In the genomic region with DNA sequence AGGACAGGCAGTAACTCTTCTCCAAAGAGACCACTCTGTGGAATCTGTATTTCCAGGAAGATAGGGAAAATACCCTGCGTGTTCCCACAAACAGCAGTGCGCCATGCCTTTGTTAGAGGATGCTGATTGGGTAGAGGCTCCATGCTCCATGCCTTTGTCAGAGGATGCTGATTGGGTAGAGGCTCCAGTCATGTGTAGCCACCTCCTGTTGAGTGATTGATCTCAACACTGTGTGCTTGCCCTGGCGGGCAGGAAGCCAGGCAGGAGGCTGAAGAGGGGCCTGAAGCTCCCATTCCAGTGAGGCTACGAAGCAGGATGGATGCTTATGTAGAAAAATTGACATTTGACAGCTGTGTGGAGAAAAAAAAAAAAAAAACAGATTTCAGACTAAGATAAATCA, we compare ENCODE assay signal across 20 mouse cellular contexts.
DNase-seq lines count a peak whose midpoint lies in the region; ATAC-seq lines count a peak whose summit lies in the region.
"Had no signal": no experiment of that assay in that cellular context is flagged by ENCODE, and none has a peak within 500 bp of the region (broad histone marks: within the 10 kb centered on the region; RNA-seq: fewer than 3 reads in every experiment).

No protein-coding gene starts in this region.

- DNase-seq in midbrain, embryonic 10.5 days (ENCODE audit: low spot score), result no peak
- DNase-seq in forebrain, embryonic 10.5 days (ENCODE audit: extremely low spot score, low spot score), result no peak
- DNase-seq in hindbrain, embryonic 11.5 days (ENCODE audit: low spot score), result no peak
- no peak for DNase-seq in MN1 (ENCODE audit: low spot score)
- DNase-seq in adrenal gland, adult 8-10 months, result no peak
- DNase-seq: adrenal gland, postnatal 10 days; cerebellum, adult 8-10 months; gastrocnemius, adult 2 months; heart, adult 18-20 months; heart, postnatal 14 days; kidney, postnatal 25 days; layer of hippocampus, adult 9-11 months; left cerebral cortex, postnatal 4 days; liver, embryonic 13.5 days had no signal

- H3K9ac ChIP-seq in midbrain, embryonic 12.5 days (replicated peaks), result no peak overlapping the region
- H3K9ac ChIP-seq in hindbrain, embryonic 11.5 days (ENCODE audit: low read depth, low read length), result no peak overlapping the region
- H3K9ac ChIP-seq in midbrain, embryonic 15.5 days, result no peak overlapping the region
- no peak overlapping the region for H3K9ac ChIP-seq in kidney, embryonic 14.5 days (ENCODE audit: low read depth, low read length)
- H3K9ac ChIP-seq: embryonic facial prominence, embryonic 12.5 days; intestine, embryonic 15.5 days; liver, embryonic 13.5 days had no signal

- peaks cover 9% of the 10 kb centered on the region for H3K4me1 ChIP-seq in midbrain, embryonic 12.5 days
- H3K4me1 ChIP-seq in midbrain, embryonic 10.5 days, result peaks cover 15% of the 10 kb centered on the region
- H3K4me1 ChIP-seq in forebrain, embryonic 10.5 days, result peaks cover 20% of the 10 kb centered on the region
- no peaks in the 10 kb centered on the region for H3K4me1 ChIP-seq in hindbrain, embryonic 11.5 days (replicated peaks; ENCODE audit: control insufficient read depth, insufficient read depth, low read length)
- H3K4me1 ChIP-seq in midbrain, embryonic 15.5 days, result no peaks in the 10 kb centered on the region
- H3K4me1 ChIP-seq in kidney, embryonic 14.5 days (ENCODE audit: control insufficient read depth, insufficient read depth, low read length), result no peaks in the 10 kb centered on the region
- H3K4me1 ChIP-seq: intestine, embryonic 15.5 days; liver, embryonic 13.5 days had no signal

- H3K27ac ChIP-seq in midbrain, embryonic 12.5 days (replicated peaks), result no peak overlapping the region
- no peak overlapping the region; the same call in 1 of the 2 replicates for H3K27ac ChIP-seq in midbrain, embryonic 10.5 days (replicated peaks)
- 0 out of 2 replicates have a peak overlapping the region, but pooled peaks have one; percentile 25 for H3K27ac ChIP-seq in forebrain, embryonic 10.5 days
- no peak overlapping the region for H3K27ac ChIP-seq in hindbrain, embryonic 11.5 days (ENCODE audit: low read depth, low read length)
- no peak overlapping the region for H3K27ac ChIP-seq in midbrain, embryonic 15.5 days
- H3K27ac ChIP-seq in kidney, embryonic 14.5 days (ENCODE audit: low read depth, low read length), result no peak overlapping the region
- H3K27ac ChIP-seq: embryonic facial prominence, embryonic 12.5 days; gastrocnemius, adult 2 months; intestine, embryonic 15.5 days; liver, embryonic 13.5 days had no signal

- no peak overlapping the region for H3K4me3 ChIP-seq in midbrain, embryonic 12.5 days
- H3K4me3 ChIP-seq in midbrain, embryonic 10.5 days, result no peak overlapping the region
- H3K4me3 ChIP-seq in forebrain, embryonic 10.5 days, result no peak overlapping the region
- H3K4me3 ChIP-seq in hindbrain, embryonic 11.5 days (ENCODE audit: low read depth, low read length), result no peak overlapping the region
- no peak overlapping the region for H3K4me3 ChIP-seq in midbrain, embryonic 15.5 days
- H3K4me3 ChIP-seq in kidney, embryonic 14.5 days (ENCODE audit: low read length), result no peak overlapping the region
- H3K4me3 ChIP-seq: embryonic facial prominence, embryonic 12.5 days; gastrocnemius, adult 2 months; intestine, embryonic 15.5 days; liver, embryonic 13.5 days had no signal

- no peaks in the 10 kb centered on the region for H3K9me3 ChIP-seq in midbrain, embryonic 12.5 days
- no peaks in the 10 kb centered on the region for H3K9me3 ChIP-seq in midbrain, embryonic 10.5 days (replicated peaks)
- no peaks in the 10 kb centered on the region for H3K9me3 ChIP-seq in forebrain, embryonic 10.5 days
- H3K9me3 ChIP-seq in hindbrain, embryonic 11.5 days (ENCODE audit: control insufficient read depth, low read length), result no peaks in the 10 kb centered on the region
- H3K9me3 ChIP-seq in midbrain, embryonic 15.5 days, result no peaks in the 10 kb centered on the region
- H3K9me3 ChIP-seq in kidney, embryonic 14.5 days (ENCODE audit: control insufficient read depth, low read length), result no peaks in the 10 kb centered on the region
- H3K9me3 ChIP-seq: embryonic facial prominence, embryonic 12.5 days; intestine, embryonic 15.5 days; liver, embryonic 13.5 days had no signal

- H3K27me3 ChIP-seq in midbrain, embryonic 12.5 days, result no peaks in the 10 kb centered on the region
- no peaks in the 10 kb centered on the region for H3K27me3 ChIP-seq in midbrain, embryonic 10.5 days (ENCODE audit: low read depth, poor library complexity, severe bottlenecking)
- no peaks in the 10 kb centered on the region for H3K27me3 ChIP-seq in forebrain, embryonic 10.5 days (ENCODE audit: poor library complexity, severe bottlenecking)
- H3K27me3 ChIP-seq in hindbrain, embryonic 11.5 days (ENCODE audit: control insufficient read depth, insufficient read depth, low read length), result no peaks in the 10 kb centered on the region
- H3K27me3 ChIP-seq in midbrain, embryonic 15.5 days (replicated peaks), result no peaks in the 10 kb centered on the region
- no peaks in the 10 kb centered on the region for H3K27me3 ChIP-seq in kidney, embryonic 14.5 days (ENCODE audit: control insufficient read depth, insufficient read depth, low read length)
- H3K27me3 ChIP-seq: embryonic facial prominence, embryonic 12.5 days; intestine, embryonic 15.5 days; liver, embryonic 13.5 days had no signal

- H3K36me3 ChIP-seq in midbrain, embryonic 12.5 days, result no peaks in the 10 kb centered on the region
- no peaks in the 10 kb centered on the region for H3K36me3 ChIP-seq in midbrain, embryonic 10.5 days
- H3K36me3 ChIP-seq in forebrain, embryonic 10.5 days (replicated peaks), result no peaks in the 10 kb centered on the region
- H3K36me3 ChIP-seq in hindbrain, embryonic 11.5 days (ENCODE audit: control insufficient read depth, insufficient read depth, low read length), result no peaks in the 10 kb centered on the region
- H3K36me3 ChIP-seq in midbrain, embryonic 15.5 days (replicated peaks), result no peaks in the 10 kb centered on the region
- no peaks in the 10 kb centered on the region for H3K36me3 ChIP-seq in kidney, embryonic 14.5 days (ENCODE audit: control insufficient read depth, insufficient read depth, low read length)
- H3K36me3 ChIP-seq: embryonic facial prominence, embryonic 12.5 days; intestine, embryonic 15.5 days; liver, embryonic 13.5 days had no signal

- WGBS in midbrain, embryonic 12.5 days, result 59% methylated on average over 4 of the region's 4 CpGs
- WGBS in midbrain, embryonic 10.5 days, result 59% methylated on average over 4 of the region's 4 CpGs
- WGBS in forebrain, embryonic 10.5 days, result 57% methylated on average over 4 of the region's 4 CpGs
- 56% methylated on average over 4 of the region's 4 CpGs for WGBS in hindbrain, embryonic 11.5 days
- WGBS in midbrain, embryonic 15.5 days, result 43% methylated on average over 4 of the region's 4 CpGs
- 70% methylated on average over 4 of the region's 4 CpGs for WGBS in kidney, embryonic 14.5 days

- no peak overlapping the region for H3K4me2 ChIP-seq in midbrain, embryonic 12.5 days (replicated peaks)
- H3K4me2 ChIP-seq in hindbrain, embryonic 11.5 days (replicated peaks; ENCODE audit: low read depth, low read length), result no peak overlapping the region
- no peak overlapping the region for H3K4me2 ChIP-seq in midbrain, embryonic 15.5 days
- no peak overlapping the region for H3K4me2 ChIP-seq in kidney, embryonic 14.5 days (replicated peaks; ENCODE audit: low read depth, low read length)
- H3K4me2 ChIP-seq: embryonic facial prominence, embryonic 12.5 days; intestine, embryonic 15.5 days; liver, embryonic 13.5 days had no signal

- ATAC-seq in midbrain, embryonic 12.5 days (ENCODE audit: low FRiP score, low read depth), result peak; percentile 60; the same call in 1 of the 2 replicates
- ATAC-seq in hindbrain, embryonic 11.5 days (ENCODE audit: low FRiP score), result peak; percentile 76
- 0 out of 2 replicates have a peak, but pooled peaks have one; percentile 54 for ATAC-seq in midbrain, embryonic 15.5 days (replicated peaks)
- no peak for ATAC-seq in kidney, embryonic 14.5 days (ENCODE audit: low FRiP score, low TSS enrichment)
- ATAC-seq: intestine, embryonic 15.5 days; lung, postnatal 0 days had no signal
